Mouse (Mus musculus): ENCODE data around the gene Lcn6.
"Not testable (repeated sequence)": the region's sequence is repeated elsewhere in the genome, so short reads cannot be mapped to it uniquely, and the experiment has no call there.

The Lcn6 gene

GRCm38 (mm10) chr2:25676486-25676885, at the start of gene Lcn6:
TSS of gene Lcn6 (plus strand) at chr2:25676786.
- no peak for DNase-seq (ENCODE audit: extremely low read depth, low read depth, low spot score)

GRCm38 (mm10) chr2:25627811-25628210, 48.8 kb upstream of the Lcn6 start, which contains the start of gene Fcna:
TSS of gene Fcna (minus strand) at chr2:25628030.
- no peak for DNase-seq (ENCODE audit: extremely low read depth, low read depth, low spot score)

GRCm38 (mm10) chr2:25628738-25629137, 47.8 kb upstream of the Lcn6 start:
- DNase-seq (ENCODE audit: extremely low read depth, low read depth, low spot score) = no peak

- no peak for DNase-seq (ENCODE audit: extremely low read depth, low read depth, low spot score)
Measured at GRCm38 (mm10) chr2:25633616-25634015, 43.0 kb upstream of the Lcn6 start.

- no peak for DNase-seq (ENCODE audit: extremely low read depth, low read depth, low spot score)
Measured at GRCm38 (mm10) chr2:25634046-25634445, 42.5 kb upstream of the Lcn6 start.

GRCm38 (mm10) chr2:25639890-25640289, 36.7 kb upstream of the Lcn6 start:
- no peak for DNase-seq (ENCODE audit: extremely low read depth, low read depth, low spot score)

- no peak for DNase-seq (ENCODE audit: extremely low read depth, low read depth, low spot score)
Measured at GRCm38 (mm10) chr2:25652902-25653301, 23.7 kb upstream of the Lcn6 start, which contains the start of gene Lcn8. TSS of gene Lcn8 (plus strand) at chr2:25653120.

- no peak for DNase-seq (ENCODE audit: extremely low read depth, low read depth, low spot score)
Measured at GRCm38 (mm10) chr2:25654502-25654901, 22.1 kb upstream of the Lcn6 start.

GRCm38 (mm10) chr2:25656691-25657090, 19.9 kb upstream of the Lcn6 start:
- DNase-seq (ENCODE audit: extremely low read depth, low read depth, low spot score) = no peak

GRCm38 (mm10) chr2:25657246-25657645, 19.3 kb upstream of the Lcn6 start:
- DNase-seq (ENCODE audit: extremely low read depth, low read depth, low spot score) = no peak

GRCm38 (mm10) chr2:25657652-25658051, 18.9 kb upstream of the Lcn6 start, which contains the start of gene Lcn5:
TSS of gene Lcn5 (plus strand) at chr2:25657952.
- DNase-seq (ENCODE audit: extremely low read depth, low read depth, low spot score) = no peak

GRCm38 (mm10) chr2:25660279-25660678, 16.3 kb upstream of the Lcn6 start:
- no peak for DNase-seq (ENCODE audit: extremely low read depth, low read depth, low spot score)

- DNase-seq (ENCODE audit: extremely low read depth, low read depth, low spot score) = no peak
Measured at GRCm38 (mm10) chr2:25661245-25661970, 15.2 kb upstream of the Lcn6 start.

GRCm38 (mm10) chr2:25663511-25663910, 13.1 kb upstream of the Lcn6 start:
- no peak for DNase-seq (ENCODE audit: extremely low read depth, low read depth, low spot score)

- no peak for DNase-seq (ENCODE audit: extremely low read depth, low read depth, low spot score)
Measured at GRCm38 (mm10) chr2:25664125-25664524, 12.5 kb upstream of the Lcn6 start.

GRCm38 (mm10) chr2:25666516-25666915, 10.1 kb upstream of the Lcn6 start:
- no peak for DNase-seq (ENCODE audit: extremely low read depth, low read depth, low spot score)

- DNase-seq (ENCODE audit: extremely low read depth, low read depth, low spot score) = no peak
Measured at GRCm38 (mm10) chr2:25679559-25679958, 3.0 kb downstream of the Lcn6 start.

- DNase-seq (ENCODE audit: extremely low read depth, low read depth, low spot score) = no peak
Measured at GRCm38 (mm10) chr2:25682426-25682825, 5.8 kb downstream of the Lcn6 start, which contains the start of gene Lcn10. TSS of gene Lcn10 (plus strand) at chr2:25682726.

- DNase-seq (ENCODE audit: extremely low read depth, low read depth, low spot score) = no peak
Measured at GRCm38 (mm10) chr2:25686941-25687340, 10.4 kb downstream of the Lcn6 start.

GRCm38 (mm10) chr2:25694605-25695004, 18.0 kb downstream of the Lcn6 start:
- DNase-seq (ENCODE audit: extremely low read depth, low read depth, low spot score) = no peak

- DNase-seq (ENCODE audit: extremely low read depth, low read depth, low spot score) = no peak
Measured at GRCm38 (mm10) chr2:25696951-25697350, 20.4 kb downstream of the Lcn6 start.

- DNase-seq (ENCODE audit: extremely low read depth, low read depth, low spot score) = no peak
Measured at GRCm38 (mm10) chr2:25698696-25699095, 22.1 kb downstream of the Lcn6 start.

GRCm38 (mm10) chr2:25699743-25700142, 23.2 kb downstream of the Lcn6 start, which contains the start of gene Obp2a:
TSS of gene Obp2a (plus strand) at chr2:25700043.
- not testable (repeated sequence) for DNase-seq (ENCODE audit: extremely low read depth, low read depth, low spot score)
